Mouse (Mus musculus): Measurements from ENCODE around the gene Gm49394. TPM values are rescaled to one million over a fixed set of nuclear protein-coding genes. Genes with fewer than 3 reads are reported as not detected.

Gene Gm49394
- total and polyA plus RNA-seq, 3 experiments: not detected

DNA sequence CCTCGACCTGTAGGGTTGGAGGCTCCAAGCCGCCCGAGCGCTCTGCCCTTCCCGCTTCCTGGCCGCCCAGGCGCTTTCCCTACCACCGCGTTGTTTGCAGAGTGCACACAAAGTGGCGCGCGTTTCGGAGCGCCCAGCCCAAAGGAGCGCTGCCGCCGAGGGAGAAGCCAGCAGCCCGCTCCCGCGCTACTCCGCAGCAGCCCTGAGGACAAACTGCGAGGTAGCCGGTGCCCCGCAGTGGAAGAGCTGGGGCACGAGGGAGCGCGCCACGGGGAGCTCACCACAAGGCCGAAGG lies 9.1 kb downstream of the Gm49394 start:
- H3K4me3 ChIP-seq (replicated peaks in 1 of 3; ENCODE audit: low read depth in 2 of 3, low read length in 2 of 3, poor library complexity in 1 of 3): no peak overlapping the region
- no peak overlapping the region for H3K27ac ChIP-seq (ENCODE audit: insufficient read depth, low read depth)
- dilution Hi-C loops (cut with MboI; ENCODE audit: extremely low pct_ligation_motif_present, extremely low pct_unique_long_range_greater_than_20kb, low sequenced_read_pairs) (no loop called here), in situ Hi-C loops (cut with MboI; ENCODE audit: low pct_ligation_motif_present, low pct_unique_long_range_greater_than_20kb, low sequenced_read_pairs) (no loop called here)
- H3K4me1 ChIP-seq (ENCODE audit: control insufficient read depth in 1 of 2, insufficient read depth in 2 of 2): no peaks in the 10 kb centered on the region
- peaks cover 59% of the 10 kb centered on the region for H3K27me3 ChIP-seq (replicated peaks)
- no peaks in the 10 kb centered on the region for H3K36me3 ChIP-seq (replicated peaks in 1 of 2; ENCODE audit: control insufficient read depth in 1 of 2, insufficient read depth in 1 of 2, low read length in 1 of 2)
- no peak overlapping the region for H3K9ac ChIP-seq (ENCODE audit: insufficient read depth, low read depth)
- no peak for DNase-seq (ENCODE audit: extremely low read depth)
- TF ChIP-seq SIN3A (IDR thresholded peaks at IDR 0.05; ENCODE audit: low read length) (no peak), EP300 (IDR thresholded peaks at IDR 0.05; ENCODE audit: low read length) (no peak), BHLHE40 (IDR thresholded peaks at IDR 0.05; ENCODE audit: low read depth, low read length) (no peak), JUN (IDR thresholded peaks at IDR 0.05; ENCODE audit: insufficient read depth, low read depth, low read length) (no peak), MYC (IDR thresholded peaks at IDR 0.05; ENCODE audit: low read depth, low read length) (no peak), POLR2A (IDR thresholded peaks at IDR 0.05; ENCODE audit: low read depth, low read length) (no peak), TBP (conservative IDR thresholded peaks at IDR 0.05; ENCODE audit: low read depth, low read length) (no peak), TCF12 (IDR thresholded peaks at IDR 0.05; ENCODE audit: low read depth, low read length) (no peak), KAT2A (IDR thresholded peaks at IDR 0.05; ENCODE audit: insufficient replicate concordance, low read length) (no peak), SMC3 (IDR thresholded peaks at IDR 0.05; ENCODE audit: low read depth, low read length) (no peak), CHD1 (IDR thresholded peaks at IDR 0.05; ENCODE audit: low read depth, low read length) (no peak)
- H3K9me3 ChIP-seq (replicated peaks; ENCODE audit: low read length): peaks cover 27% of the 10 kb centered on the region
- no peaks in the 10 kb centered on the region for H3K79me2 ChIP-seq (replicated peaks; ENCODE audit: control insufficient read depth, extremely low read depth, insufficient read depth, poor library complexity, severe bottlenecking)
- H3K4me2 ChIP-seq (ENCODE audit: insufficient read depth, low read depth, poor library complexity, severe bottlenecking): no peak overlapping the region

DNA sequence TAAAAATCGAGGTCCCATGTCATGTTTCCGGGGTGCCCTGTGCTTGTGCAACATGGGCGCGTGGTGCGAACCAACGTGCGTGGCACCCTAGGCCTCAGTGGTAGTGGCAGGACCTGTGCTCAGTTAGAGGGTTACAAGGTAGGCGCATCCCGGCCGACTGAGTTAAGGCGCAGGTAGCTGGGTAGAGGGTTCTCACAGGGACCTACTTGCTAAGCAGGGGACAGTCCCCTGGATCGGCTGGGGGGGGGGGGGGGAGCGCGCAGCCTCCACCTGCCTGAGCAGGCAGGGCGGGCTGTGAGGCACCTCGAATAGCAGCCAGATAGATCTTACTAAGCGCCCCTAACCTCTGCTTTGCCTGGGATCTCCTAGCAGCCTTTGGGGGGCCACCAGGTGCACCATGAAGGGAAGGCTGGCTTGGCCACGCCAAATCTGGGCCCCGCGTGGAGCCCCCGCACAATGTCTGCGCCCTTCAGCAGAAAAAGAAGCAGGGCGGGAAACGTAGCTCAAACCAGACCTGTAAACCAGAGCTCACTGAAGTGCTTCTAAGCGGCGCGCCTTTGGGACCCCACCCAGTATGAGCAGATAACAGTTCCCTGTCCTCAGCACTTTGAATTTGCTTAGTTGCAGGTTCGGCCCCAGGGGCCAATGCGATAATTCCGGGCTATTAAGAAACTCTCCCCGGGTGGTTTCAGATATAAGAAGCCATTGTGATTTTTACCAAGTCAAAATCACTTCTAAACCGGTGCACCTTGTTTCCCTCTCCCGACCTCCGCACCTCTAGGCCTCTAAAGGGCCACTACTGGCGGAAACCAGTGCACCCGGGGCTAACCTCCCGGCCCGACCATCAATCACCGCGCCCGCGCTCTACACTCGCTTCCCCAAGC lies 9.7 kb downstream of the Gm49394 start:
- Histone ChIP-seq H3K4me3 (replicated peaks in 1 of 3; ENCODE audit: low read depth in 2 of 3, low read length in 2 of 3, poor library complexity in 1 of 3) (no peak overlapping the region), H3K4me2 (ENCODE audit: insufficient read depth, low read depth, poor library complexity, severe bottlenecking) (no peak overlapping the region), H3K4me1 (ENCODE audit: control insufficient read depth in 1 of 2, insufficient read depth in 2 of 2) (no peaks in the 10 kb centered on the region), H3K9ac (ENCODE audit: insufficient read depth, low read depth) (no peak overlapping the region), H3K79me2 (replicated peaks; ENCODE audit: control insufficient read depth, extremely low read depth, insufficient read depth, poor library complexity, severe bottlenecking) (no peaks in the 10 kb centered on the region), H3K9me3 (replicated peaks; ENCODE audit: low read length) (peaks cover 27% of the 10 kb centered on the region), H3K27me3 (replicated peaks) (peaks cover 57% of the 10 kb centered on the region), H3K27ac (ENCODE audit: insufficient read depth, low read depth) (no peak overlapping the region), H3K36me3 (replicated peaks in 1 of 2; ENCODE audit: control insufficient read depth in 1 of 2, insufficient read depth in 1 of 2, low read length in 1 of 2) (no peaks in the 10 kb centered on the region)
- DNase-seq (ENCODE audit: extremely low read depth): no peak
- TF ChIP-seq UBTF (IDR thresholded peaks at IDR 0.05; ENCODE audit: low read depth, low read length) (no peak), POLR2A (IDR thresholded peaks at IDR 0.05; ENCODE audit: low read depth, low read length) (no peak), PAX5 (IDR thresholded peaks at IDR 0.05; ENCODE audit: low read length) (no peak), ELF1 (IDR thresholded peaks at IDR 0.05; ENCODE audit: low read depth, low read length) (no peak), RAD21 (IDR thresholded peaks at IDR 0.05; ENCODE audit: low read depth, low read length) (no peak), CHD1 (IDR thresholded peaks at IDR 0.05; ENCODE audit: low read depth, low read length) (no peak), HCFC1 (IDR thresholded peaks at IDR 0.05; ENCODE audit: low read depth, low read length) (no peak), MAFK (IDR thresholded peaks at IDR 0.05; ENCODE audit: insufficient replicate concordance, low read length) (no peak), RCOR1 (conservative IDR thresholded peaks at IDR 0.05; ENCODE audit: low read depth, low read length) (no peak), ZC3H11A (IDR thresholded peaks at IDR 0.05; ENCODE audit: low read depth, low read length) (no peak), ZNF384 (IDR thresholded peaks at IDR 0.05; ENCODE audit: low read depth, low read length) (no peak), CTCF (conservative IDR thresholded peaks at IDR 0.05 in 1 of 2, IDR thresholded peaks at IDR 0.05 in 1 of 2; ENCODE audit: low read depth in 2 of 2, low read length in 2 of 2) (no peak), BHLHE40 (IDR thresholded peaks at IDR 0.05; ENCODE audit: low read depth, low read length) (no peak), USF2 (conservative IDR thresholded peaks at IDR 0.05; ENCODE audit: low read depth, low read length) (no peak)
- dilution Hi-C loops (cut with MboI; ENCODE audit: extremely low pct_ligation_motif_present, extremely low pct_unique_long_range_greater_than_20kb, low sequenced_read_pairs) (no loop called here), in situ Hi-C loops (cut with MboI; ENCODE audit: low pct_ligation_motif_present, low pct_unique_long_range_greater_than_20kb, low sequenced_read_pairs) (no loop called here)

All from CH12.LX (cell line).